Mouse (Mus musculus) inflammation-experienced regulatory T-cells, adult 6 months (primary cell): ENCODE results near the gene Dgat2. TPM values are rescaled to one million over a fixed set of nuclear protein-coding genes. Genes with fewer than 3 reads are reported as not detected.

Experiments
- ATAC-seq: one replicate; pipeline ENCODE4 v1.8.0; 2017
- polyA plus RNA-seq, 3 experiments: library from polyadenylated mRNA; unstranded; fragments of 100-300 nt; shearing (Covaris generic); gene quantifications; one replicate each; pipeline ENCODE4 v1.2.1; 2017

Dgat2 gene
- 1 to 10 TPM in 1 of 3 experiments, under 1 TPM in 2; 0.54 to 1.8 (median 0.91) TPM for polyA plus RNA-seq

GRCm38 (mm10) chr7:99182432-99183172 lies at the start of gene Dgat2:
Gene Dgat2, minus strand, starts transcription at chr7:99182719.
- peak; percentile 89 for ATAC-seq

DNA sequence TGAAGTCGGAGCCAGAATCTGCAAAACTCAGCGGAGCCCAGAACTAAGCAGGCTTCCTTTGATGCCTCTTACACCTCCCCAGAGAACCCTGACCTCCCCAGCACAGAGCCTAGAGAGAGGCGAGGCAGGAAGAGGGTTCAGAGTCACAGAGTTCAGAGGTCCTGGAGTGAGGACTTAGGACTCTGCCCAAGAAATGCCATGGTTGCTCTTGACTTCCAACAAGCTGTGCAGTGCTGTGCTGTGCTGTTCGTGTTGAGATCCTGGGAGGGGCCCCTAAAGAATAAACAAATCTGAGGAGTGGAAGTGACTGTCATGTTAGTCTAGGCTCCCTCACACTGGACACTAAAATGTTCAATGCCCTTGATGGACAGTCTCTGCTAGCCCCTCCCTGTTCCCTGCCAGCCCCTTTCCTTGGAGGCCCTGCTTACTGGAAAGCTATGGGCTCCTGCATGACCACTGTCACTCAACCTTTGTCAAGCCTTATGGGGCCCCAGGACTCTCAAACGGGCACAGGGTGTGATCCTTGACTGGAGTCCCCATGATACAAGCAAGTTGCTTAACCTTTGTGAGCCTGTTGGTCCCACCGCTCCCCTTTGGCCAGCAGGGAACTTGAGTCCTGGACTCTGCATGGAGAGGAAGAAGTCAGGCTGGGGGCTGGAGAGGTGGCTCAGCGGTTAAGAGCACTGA lies 47.7 kb upstream of the Dgat2 start:
- no peak for ATAC-seq

- no peak for ATAC-seq
These were observed 46.9 kb upstream of the Dgat2 start for GRCm38 (mm10) chr7:99229411-99229810.

GRCm38 (mm10) chr7:99228825-99229224 lies 46.3 kb upstream of the Dgat2 start:
- no peak for ATAC-seq

GRCm38 (mm10) chr7:99227267-99227666 lies 44.7 kb upstream of the Dgat2 start:
- no peak for ATAC-seq

- no peak for ATAC-seq
These were observed 44.1 kb upstream of the Dgat2 start for GRCm38 (mm10) chr7:99226662-99227061.

- no peak for ATAC-seq
These were observed 42.9 kb upstream of the Dgat2 start for GRCm38 (mm10) chr7:99225421-99225820.

DNA sequence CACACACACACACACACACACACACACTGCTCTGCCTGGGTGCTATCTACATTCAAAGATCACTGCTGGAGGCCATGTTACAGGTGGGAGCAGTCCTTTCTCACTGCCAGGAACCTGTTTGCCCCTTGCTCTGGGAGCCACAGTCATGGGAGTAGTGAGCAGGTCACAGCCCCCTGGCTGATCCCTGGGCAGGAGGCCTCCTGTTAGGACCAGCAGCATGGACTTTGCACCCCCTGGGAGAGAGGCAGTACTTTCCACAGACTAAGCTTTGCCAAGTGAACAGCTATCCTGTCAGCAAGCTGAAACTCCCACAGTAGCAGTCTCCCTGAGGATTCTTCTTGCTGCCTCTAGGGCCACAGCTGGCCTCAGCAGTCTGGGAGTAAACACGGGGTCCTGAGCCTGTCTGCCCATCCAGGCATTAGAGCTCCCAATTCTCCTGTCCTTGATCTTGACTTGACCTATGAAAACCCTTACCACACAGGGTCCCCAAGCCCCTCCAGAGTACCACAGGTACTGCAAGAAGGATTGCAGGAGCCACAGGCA lies 42.2 kb upstream of the Dgat2 start:
- no peak for ATAC-seq

GRCm38 (mm10) chr7:99224225-99224624 lies 41.7 kb upstream of the Dgat2 start:
- ATAC-seq, result no peak

DNA sequence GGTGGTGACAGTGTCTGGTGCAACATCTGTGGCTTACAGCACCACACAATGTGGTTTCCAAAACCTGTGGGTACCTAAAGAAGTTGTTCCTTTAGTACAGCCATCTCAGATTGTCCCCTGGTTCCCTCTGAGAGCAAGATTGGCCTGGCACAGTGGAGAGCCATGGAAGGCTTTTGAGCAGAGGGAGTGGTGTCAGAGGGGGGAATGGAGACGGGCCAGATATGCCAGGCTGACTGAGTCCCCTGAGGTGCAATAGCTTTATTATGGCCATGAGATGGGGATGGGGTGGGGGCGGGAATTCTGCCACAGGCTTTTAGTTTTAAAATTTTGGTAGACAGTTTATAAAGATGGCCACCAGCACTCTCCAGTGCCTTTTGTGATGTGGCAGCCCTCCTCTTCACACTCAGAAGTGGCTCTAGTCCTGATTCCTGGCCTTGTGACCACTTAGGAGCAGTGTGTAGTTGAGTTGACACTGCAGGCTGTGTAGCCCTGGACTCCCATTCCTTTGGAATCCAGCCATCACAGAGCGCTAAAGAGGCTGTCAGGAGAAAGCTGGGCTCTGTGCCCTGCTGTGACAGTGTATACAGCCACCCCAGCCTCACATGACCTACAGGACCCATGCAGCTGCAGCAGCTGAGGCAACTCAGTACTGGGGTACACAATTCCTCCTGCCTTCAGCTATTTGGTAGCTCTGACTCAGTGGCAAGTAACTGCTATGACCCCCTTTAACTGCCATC lies 35.0 kb upstream of the Dgat2 start:
- no peak for ATAC-seq

- no peak for ATAC-seq
These were observed 32.9 kb upstream of the Dgat2 start for GRCm38 (mm10) chr7:99215347-99215855.

GRCm38 (mm10) chr7:99214621-99215185 lies 32.2 kb upstream of the Dgat2 start:
- no peak for ATAC-seq

DNA sequence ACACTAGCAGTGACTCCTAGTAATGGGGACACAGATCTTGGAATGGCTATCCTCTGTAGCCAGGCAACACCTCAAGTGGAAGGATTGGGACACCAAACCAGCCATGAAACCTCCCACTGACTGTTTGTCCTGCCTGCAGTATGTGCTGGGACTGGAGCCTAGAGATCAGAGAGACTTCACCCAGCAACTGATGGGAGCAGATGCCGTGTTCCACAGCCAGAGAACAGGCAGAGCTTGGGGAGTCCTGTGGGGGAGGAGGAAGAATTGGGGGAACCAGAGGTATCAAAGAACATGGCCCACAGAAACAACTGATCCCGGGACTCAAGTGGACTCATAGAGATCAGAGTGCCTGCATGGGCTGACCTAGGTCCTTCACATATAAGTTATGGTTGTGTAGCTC lies 31.2 kb upstream of the Dgat2 start:
- no peak for ATAC-seq

DNA sequence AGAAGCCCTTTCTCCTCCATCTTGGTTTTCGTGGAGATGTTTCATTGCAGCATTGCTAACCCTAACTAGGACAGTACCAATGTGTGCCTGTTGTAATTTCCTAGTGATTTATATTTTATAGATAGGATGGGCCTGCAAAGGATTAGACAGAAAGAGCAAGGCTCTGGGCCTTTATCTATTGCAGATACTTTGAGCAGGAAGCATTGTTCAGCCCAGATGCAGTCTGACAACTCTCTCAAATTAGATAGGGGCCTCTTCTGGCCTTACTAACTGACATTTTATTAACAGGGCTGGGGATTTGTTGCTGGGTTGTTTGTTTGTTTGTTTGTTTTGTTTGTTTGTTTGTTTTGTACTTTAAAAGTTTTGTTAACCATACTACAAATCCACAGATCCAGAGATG lies 30.5 kb upstream of the Dgat2 start:
- ATAC-seq, result no peak

GRCm38 (mm10) chr7:99208704-99209103 lies 26.2 kb upstream of the Dgat2 start:
- no peak for ATAC-seq

GRCm38 (mm10) chr7:99206364-99206763 lies 23.8 kb upstream of the Dgat2 start:
- no peak for ATAC-seq

DNA sequence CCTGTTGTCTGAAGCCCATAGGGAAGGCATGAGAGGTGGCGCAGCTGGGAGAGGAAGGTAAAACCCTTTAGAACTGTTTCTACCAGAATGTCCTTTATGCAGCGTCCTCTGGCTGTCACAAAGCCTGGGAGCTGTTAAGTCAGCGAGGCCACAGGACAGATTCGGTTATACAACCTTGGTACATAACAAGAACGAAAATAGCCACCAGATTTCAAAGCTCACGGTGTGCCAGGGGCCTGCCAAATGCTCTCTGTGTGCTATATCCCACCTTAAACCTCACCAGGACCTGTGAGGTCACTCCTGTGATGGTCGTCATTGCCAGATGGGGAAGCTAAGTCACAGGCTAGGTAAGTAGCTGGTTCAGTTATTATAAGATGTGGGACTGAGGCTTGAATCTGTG lies 19.6 kb upstream of the Dgat2 start:
- ATAC-seq, result no peak

DNA sequence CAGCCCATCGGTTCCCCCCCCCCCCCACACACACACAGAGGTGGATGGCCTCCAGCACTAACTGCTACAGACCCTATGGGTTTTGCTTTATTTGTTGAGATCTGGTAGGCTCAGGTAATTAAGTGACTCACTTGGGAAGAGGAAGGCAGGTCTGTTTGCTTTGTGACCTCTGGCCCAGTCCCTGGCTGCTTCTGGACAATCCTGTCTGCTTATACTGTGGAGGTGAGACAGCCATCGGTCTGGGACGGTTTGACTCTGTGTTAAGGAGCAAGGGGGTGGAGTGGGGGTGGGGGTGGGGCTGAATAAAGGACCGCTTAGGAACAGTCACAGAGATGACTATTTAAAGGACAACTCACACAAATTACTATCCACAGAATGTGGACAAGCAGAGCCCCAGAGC lies 17.8 kb upstream of the Dgat2 start:
- ATAC-seq, result no peak

DNA sequence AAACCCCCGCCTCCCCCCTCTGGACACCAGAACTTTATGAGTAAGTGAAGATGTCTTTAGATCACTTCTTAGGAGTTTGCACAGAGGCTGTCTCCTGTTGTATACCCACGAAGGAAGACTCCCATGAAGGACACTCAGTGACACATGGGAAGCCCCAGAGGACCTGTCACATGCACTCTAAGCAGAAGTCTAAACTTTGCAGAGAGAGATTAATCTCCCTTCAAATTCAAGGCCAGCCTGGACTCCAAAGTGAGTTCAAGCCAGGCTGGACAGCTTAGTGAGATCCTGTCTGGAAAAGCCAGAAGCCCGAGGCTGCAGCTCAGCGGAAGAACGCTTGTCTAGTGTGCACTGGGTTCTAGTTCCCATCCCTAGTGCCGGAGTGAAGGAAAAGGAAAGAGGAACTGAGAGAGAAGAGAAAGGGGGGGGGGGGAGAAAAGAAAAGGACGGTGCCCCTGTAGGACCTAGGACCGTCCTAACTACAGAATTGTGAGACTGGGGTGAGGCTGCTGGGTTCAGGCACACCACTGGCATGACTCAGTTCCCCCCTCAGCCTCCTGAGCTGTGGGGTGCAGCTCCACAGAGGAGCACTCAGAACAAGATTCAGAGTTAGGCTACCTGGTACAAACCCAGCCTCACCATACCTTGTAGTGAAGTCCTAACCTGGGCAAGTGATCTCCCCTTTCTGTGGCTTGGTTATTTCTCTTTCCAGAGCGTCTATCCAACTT lies 17.1 kb upstream of the Dgat2 start:
- ATAC-seq, result no peak

GRCm38 (mm10) chr7:99198811-99199210 lies 16.3 kb upstream of the Dgat2 start:
- no peak for ATAC-seq

GRCm38 (mm10) chr7:99194511-99194910 lies 12.0 kb upstream of the Dgat2 start:
- ATAC-seq, result no peak

DNA sequence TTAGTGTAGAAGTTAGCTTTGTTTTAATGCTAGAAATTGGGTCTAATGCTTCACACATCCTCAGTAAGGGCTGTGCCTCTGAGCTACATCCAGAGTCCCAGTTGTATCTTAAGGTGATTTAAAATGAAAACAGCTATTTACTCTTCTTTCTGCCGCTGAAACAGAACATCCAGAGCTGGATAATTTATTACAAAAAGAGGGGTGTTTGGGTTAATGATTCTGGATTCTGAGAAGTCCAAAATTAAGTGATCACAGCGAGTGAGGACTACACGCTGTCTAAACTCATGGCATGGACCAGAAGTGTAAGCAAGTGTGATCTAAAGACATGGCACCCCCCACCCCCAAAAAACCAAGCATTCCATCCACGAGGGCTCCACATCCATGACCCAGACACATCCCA lies 11.4 kb upstream of the Dgat2 start:
- ATAC-seq, result no peak
